Mouse (Mus musculus) brain, embryonic 18.5 days (tissue): ENCODE data around the gene Atrip.

Experiments
- DNase-seq: peaks from one replicate; pipeline ENCODE4 v3.0.0-alpha.2; 2012; ENCODE audit warnings: low read depth, low spot score

Atrip gene

DNA sequence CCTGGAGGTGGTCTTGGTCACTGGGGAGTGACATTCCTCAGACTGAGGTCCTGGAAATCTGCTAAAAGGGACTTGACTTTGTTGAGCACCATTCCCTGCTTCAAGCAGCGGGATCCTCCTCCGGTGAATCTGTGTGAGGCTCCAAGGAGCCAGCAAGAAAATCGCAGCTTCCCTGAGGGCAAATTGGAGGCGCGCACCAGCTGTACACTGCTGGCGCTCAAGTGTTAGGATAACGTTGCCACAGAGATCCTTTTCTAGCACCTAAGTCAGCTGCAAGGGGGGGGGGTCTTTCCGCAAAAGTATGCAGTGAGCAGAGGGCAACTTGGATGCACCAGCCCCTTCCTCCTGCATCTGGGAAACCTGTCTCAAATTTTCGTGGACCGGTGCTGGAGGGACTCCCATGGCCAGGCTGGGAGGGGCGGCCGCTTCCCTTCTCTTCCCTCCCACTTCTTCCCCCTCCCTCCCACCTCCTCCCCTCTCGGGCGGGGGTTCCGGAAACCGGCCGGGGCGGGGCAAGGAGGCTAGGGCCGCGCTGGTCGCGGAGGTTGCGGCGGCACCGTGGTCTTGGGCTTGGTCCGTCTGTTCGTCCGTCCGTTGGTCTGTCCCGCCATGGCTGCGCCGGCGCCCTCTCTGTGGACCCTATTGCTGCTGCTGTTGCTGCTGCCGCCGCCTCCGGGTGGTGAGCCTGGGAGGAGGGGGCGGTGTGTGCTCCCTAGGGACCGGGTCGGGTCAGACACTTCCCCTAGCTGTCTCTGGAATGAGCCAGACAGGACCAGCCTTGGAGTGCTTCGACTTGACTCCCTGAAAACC lies 35.6 kb downstream of the Atrip start, which contains the start of gene Shisa5:
Shisa5 (plus strand) TSS at position 480 of the 810 bp plus-strand sequence.
- DNase-seq: no peak

DNA sequence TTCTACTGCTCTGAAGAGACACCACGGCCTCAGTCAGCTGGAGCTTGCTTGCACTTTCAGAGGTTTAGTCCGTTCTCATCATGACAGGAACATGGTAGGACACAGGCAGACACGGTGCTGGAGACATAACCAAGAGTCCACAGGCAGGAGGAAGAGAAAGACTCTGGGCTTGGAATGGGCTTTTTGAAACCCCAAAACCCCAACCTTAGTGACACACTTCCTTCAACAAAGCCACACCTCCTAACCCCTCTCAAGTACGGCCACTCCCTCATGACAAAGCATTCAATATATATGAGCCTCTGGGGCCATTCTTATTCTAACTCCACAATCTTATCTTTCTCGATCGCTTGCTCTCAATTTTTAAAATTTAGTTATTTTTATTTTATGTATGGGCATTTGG lies 41.5 kb downstream of the Atrip start:
- DNase-seq: no peak

DNA sequence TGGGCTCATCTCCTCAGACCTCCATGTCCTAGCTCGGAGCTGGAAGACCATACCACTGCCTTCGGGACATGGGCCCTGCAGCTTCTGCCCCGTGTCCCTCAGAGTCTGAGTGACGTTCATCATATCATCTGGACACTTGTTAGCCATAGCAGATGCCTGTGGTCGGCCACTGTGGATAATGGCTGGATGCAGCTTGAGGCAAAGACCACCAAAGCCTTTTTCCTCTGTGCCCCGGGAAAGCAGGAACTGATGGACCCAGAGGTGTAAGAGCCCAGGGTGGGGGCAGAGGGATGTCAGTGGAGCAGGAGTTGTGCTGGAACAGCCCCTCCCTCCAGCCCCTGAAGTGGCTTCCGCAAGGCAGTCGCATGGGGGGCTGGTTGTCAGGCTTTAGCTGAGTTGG lies 42.2 kb downstream of the Atrip start:
- DNase-seq: no peak

DNA sequence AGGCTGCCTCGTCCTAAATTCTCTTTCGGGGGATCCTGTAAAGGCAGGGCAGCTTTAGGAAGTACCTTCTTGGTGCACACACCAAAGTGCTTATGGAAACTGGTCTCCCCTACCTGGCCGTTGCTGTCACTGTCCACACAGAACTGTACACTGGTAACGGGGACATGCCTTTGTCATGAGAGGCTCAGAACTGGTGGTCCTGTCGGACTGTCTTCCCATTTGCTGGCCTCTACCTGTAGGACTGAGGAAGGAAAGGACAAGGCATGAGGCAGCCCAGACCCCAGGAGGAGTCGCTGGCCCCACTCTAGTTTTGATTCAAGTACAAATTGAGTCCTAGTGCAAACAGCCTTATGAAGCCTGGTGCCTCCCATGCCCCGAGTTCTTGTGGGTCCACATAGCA lies 42.9 kb downstream of the Atrip start:
- DNase-seq: no peak

DNA sequence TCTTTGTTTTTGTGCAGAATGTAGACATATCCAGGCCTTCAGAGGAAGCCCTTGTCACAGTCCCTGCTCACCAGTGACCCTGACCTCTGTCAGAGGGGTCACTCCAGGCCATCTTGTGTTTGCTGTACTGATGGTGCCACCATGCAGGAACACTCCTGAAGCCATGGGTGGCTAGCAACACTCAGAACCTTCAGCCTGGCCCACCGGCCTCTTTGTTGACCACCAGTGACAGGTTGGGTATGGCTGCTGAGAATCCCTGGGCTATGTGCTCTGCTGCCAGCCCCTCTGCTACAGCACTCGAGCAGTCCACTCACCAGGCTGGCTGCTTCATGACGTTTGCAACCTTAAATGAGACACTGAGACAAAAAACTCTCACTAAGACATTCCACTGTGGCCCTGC lies 43.6 kb downstream of the Atrip start:
- DNase-seq: no peak

DNA sequence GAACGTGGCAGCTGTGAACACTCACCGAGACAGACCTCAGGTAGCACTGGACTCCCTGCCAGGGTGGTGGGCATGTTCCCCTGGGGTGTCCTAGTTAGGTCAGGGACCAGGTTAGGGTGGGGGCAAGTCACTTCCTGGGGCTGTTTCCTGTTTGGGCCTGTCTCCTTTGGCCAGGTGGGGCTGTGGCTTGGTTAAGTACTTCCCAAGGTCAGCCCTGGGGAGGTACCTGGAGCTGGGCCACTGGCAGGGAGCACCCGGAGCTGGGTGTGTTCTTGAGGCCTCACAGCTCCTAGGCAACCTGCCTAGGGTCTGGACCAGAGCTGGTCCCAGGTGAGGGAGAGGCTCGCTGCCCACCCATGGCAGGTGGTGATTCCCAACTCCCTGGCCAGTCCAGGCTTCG lies 45.0 kb downstream of the Atrip start:
- no peak for DNase-seq

DNA sequence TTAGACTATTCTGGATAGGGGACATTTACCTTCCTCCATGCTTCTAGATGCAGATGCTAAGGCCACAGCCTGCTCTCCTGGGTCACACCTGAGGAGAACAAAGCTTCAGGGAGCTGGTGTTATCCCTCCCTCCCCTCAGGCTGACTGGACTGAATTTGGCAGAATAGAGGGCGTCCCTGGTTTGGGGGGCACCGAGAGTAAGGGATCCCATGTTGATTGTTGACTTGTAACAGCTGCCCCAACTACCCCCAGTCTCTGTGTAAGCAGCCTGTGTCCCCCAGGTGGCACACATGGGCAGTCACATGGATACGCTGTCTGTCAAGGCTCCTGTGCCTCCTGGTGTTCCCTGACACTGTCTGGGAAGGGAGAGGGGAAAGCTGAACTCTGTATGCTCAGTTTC lies 45.5 kb downstream of the Atrip start:
- DNase-seq: no peak

DNA sequence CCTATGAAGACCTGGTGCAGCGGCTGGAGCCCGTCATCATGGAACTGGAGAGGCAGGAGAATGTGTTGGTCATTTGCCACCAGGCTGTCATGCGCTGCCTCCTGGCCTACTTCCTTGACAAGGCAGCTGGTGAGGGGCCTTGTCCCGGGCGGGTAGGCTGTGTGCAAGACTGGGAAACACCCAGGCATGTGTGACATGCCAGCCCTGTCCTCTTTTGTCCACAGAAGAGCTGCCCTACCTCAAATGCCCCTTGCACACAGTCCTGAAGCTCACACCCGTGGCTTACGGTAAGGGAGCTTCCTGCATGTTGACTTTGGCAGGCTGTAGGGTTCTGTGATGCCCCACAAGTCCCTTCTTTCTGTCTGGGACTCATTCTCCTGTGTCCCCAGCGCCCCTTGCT lies 46.4 kb downstream of the Atrip start:
- DNase-seq: no peak

DNA sequence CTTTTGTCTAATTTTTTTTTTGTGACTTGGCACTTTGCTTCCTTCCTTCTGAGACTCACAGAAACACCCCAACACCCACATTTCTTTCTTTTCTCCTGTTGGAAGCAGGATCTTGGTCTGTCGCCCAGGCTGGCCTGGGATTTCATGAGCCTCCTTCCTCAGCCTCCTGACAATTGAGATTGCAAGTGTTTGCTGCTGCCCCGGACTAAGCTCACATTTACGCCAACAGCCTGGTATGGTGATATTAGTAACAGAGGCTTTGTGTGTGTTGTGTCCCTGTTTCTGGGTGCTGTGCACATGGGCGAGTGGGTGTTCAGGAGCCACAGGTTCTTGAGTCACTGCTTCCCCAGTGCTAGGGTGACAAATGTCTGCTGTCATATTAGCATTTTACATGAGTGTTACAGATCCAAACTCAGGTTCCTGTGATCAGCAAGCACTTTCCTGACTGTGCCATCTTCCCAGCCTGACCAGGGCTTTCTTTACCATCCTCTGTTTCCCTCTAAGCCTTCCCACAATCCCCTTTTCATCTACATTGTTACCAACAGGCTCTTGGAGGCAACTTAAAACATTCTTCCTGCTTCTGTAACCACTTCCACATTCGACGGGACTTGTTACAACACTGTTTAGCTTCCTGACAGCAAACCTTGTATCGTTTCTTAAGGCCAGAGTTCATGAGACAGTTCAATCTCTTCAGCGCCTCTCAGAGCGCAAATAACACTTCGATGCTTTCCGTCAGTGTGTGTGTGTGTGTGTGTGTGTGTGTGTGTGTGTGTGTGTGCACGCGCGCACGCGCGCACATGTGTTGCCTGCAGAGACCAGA lies 50.8 kb downstream of the Atrip start:
- DNase-seq: no peak

DNA sequence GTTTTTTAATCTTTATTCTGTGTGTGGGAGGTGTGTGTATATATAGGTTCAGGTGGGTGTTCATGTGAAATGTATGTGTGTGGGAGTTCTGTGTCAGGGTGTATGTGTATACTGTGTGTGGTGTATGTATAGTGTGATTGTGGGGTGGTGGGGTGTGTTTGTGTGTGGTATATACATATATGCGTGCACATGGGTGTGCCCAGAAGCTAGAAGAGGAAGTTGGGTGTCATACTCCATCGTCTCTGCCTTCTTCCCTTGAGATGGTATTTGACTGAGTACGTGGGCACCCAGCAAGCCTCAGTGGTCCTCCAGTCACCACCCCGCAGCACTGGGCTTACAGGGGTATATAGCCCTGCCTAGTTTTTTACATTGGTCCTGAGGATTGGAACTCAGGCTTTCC lies 52.5 kb downstream of the Atrip start:
- DNase-seq: no peak

DNA sequence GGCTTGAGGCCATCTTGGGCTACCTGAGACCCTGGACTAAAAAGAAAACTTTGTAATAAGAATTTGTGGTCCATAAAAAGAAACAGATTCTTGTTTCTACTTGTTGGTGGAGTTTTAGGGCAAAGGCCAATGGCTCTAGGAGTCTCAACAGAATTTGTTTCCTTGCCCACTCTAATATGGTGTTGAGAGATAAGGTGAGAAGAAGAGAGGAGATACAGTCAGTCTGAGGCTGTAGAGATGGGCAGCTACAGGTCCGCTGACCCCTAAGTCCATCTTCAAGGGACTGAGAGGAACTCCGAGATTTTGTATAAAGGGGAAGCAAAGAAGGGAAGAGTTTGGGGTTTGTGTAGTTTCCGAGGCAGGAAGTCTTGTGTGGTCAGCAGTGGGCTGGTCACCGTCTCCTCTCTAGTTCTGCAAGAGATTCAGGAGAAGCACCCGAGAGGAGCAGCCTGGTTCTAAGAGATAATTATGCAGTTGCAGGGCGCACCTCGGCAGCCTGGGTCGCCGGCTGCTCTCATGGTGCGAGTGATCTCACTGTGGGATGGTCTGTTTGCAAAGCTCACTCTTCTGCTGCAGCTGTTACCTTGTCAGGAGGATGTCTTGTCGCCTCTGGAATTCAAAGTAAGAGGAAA lies 56.8 kb downstream of the Atrip start:
- no peak for DNase-seq

DNA sequence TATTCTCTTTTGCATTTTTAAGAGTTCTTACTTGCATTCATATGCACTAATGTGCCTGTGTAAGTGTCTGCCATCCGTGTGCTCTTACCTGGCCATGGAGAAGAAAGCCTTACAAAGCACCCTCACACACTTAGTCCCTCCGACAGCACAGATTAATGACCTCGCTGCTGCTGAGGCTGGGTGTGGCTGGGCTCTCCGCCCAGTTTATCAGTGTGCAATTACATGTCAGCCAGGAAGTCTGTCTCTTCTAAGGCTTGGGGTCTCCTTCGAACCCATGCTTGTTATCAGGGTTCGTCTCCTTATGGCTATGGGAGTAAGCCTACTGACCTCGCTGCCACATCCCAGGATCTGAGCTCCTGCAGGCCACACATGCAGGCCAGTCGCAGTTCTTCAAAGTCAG lies 58.5 kb downstream of the Atrip start:
- no peak for DNase-seq

DNA sequence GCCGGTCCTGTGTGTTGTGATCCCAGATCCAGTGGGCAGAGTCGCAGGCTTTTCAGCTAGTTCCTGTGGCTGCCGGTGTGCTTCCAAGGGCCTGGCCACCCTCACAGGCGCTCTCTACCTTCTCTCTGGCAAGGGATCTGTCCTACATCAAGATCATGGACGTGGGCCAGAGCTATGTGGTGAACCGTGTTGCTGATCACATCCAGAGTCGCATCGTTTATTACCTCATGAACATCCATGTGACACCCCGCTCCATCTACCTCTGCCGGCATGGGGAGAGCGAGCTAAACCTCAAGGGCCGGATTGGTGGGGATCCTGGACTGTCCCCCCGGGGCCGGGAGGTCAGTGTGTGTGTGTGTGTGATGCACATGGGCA lies 63.6 kb downstream of the Atrip start:
- no peak for DNase-seq

DNA sequence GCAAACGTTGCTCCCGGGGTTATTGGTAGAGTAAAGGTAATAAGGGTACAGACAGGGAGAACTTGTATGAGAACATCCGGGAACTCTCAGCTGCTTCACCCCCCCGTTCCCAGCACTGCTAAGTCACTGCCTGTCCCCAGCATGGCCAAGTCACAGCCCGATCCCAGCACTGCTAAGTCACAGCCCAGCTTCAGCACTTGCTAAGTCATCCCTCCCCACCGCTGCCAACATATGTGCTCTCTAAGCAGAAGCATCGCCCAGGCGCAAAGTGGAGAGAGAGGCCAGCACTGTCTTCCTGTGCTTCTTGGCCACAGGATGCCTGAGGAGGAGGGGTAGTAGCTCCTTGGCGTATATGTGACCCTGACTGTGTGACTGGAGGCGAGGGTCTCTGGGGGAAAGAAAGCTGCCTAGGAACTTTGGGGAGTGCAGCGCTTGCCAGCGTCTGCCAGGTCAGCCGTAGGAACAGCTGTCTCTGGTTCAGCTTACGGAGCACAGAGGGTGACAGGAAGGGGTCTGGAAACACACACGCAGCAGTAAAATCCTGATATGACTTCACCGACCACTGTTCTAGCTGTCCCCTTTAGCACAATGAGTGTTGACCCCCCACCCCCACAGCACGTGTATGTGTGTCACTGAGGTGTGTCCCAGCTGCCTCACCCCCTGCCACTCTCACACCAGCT lies 64.1 kb downstream of the Atrip start:
- no peak for DNase-seq

DNA sequence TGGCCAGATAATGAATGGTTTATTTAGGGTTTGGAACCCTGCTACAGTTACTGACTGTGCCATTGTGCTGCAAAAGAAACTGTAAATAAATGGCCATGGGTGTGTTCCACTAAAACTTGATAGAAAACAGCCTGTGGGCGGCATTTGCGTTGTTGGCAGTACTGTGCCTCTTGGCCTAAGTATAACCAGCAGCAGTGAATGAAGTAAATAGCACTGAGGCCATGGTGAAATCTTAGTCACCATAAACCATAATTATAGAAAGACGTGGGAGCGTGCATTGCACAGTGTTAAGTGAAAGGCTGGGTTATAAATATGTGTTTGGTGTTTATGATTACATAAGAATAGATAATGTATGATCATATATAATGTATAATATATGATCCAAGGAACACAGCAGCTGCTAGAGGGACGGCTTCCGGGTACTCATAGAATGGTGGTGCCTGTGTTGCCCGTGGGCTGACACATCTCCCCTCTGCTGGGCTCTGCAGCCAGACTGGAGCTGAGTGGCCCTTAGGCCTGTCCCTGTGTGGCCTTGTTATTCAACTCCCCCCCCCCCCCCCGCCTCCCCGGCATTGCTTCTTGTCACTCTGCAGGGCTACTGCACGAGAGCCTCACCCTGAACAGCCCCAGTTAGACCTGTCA lies 64.8 kb downstream of the Atrip start:
- DNase-seq: no peak

DNA sequence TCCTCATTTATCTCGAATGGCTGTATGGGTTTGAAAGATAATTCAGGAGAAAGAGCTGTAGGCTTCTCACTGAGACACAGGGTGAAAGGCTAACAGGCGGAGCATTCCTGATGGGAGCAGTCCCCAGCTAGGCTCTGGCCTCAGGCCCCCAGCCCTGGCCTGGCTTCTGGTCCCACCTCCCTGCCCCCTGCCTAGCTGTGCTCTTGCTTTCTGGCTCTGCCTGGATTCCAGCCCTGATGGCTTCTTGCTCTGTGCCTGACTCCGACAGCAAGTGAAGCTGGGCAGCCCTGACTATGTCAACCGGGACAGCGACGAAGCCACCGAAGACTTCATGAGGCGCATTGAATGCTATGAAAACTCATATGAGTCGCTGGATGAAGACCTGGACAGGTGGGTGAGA lies 65.8 kb downstream of the Atrip start:
- no peak for DNase-seq
